Comparison of ENCODE assay signal across 21 mouse cellular contexts in genomic region chr13:89854139-89854538, GRCm38 (mm10).
DNase-seq lines count a peak whose midpoint lies in the region; ATAC-seq and TF ChIP-seq lines count a peak whose summit lies in the region.
"Had no signal": no experiment of that assay in that cellular context is flagged by ENCODE, and none has a peak within 500 bp of the region (broad histone marks: within the 10 kb centered on the region; RNA-seq: fewer than 3 reads in every experiment).

No protein-coding gene starts in this region.

- no peak overlapping the region for H3K27ac ChIP-seq in lung, embryonic 14.5 days (ENCODE audit: low read depth)
- H3K27ac ChIP-seq: embryonic facial prominence, embryonic 13.5 days; embryonic facial prominence, embryonic 15.5 days; forebrain, embryonic 10.5 days; forebrain, embryonic 12.5 days had no signal

- peak; percentile 15 for DNase-seq in kidney, postnatal 10 days
- no peak for DNase-seq in kidney, adult 11 months
- DNase-seq in lung, embryonic 14.5 days = peak; percentile 82
- DNase-seq in lung, adult 18-20 months = no peak
- DNase-seq: adrenal gland, adult 2 months; adrenal gland, postnatal 10 days; adrenal gland, postnatal 25 days; cerebellum, adult 11 months; cerebellum, adult 18-20 months; cerebellum, adult 8-10 months; cerebellum, adult 9-11 months; cerebellum, postnatal 14 days; cerebellum, postnatal 36 days; embryo, embryonic 11 days had no signal

- no peaks in the 10 kb centered on the region for H3K27me3 ChIP-seq in lung, embryonic 14.5 days (ENCODE audit: insufficient read depth, low read length)
- H3K27me3 ChIP-seq: embryonic facial prominence, embryonic 13.5 days; embryonic facial prominence, embryonic 15.5 days; forebrain, embryonic 12.5 days had no signal

- no peaks in the 10 kb centered on the region for H3K36me3 ChIP-seq in lung, embryonic 14.5 days (ENCODE audit: insufficient read depth)
- H3K36me3 ChIP-seq: embryonic facial prominence, embryonic 13.5 days; embryonic facial prominence, embryonic 15.5 days; forebrain, embryonic 10.5 days; forebrain, embryonic 12.5 days had no signal

- H3K9ac ChIP-seq in lung, embryonic 14.5 days = no peak overlapping the region
- H3K9ac ChIP-seq: embryonic facial prominence, embryonic 13.5 days; embryonic facial prominence, embryonic 15.5 days; forebrain, embryonic 12.5 days had no signal

- WGBS in lung, embryonic 14.5 days = 38% methylated on average over 5 of the region's 5 CpGs

- H3K9me3 ChIP-seq in lung, embryonic 14.5 days (ENCODE audit: low read depth, low read length) = no peaks in the 10 kb centered on the region
- H3K9me3 ChIP-seq: embryonic facial prominence, embryonic 13.5 days; embryonic facial prominence, embryonic 15.5 days; forebrain, embryonic 10.5 days; forebrain, embryonic 12.5 days had no signal

- no peak overlapping the region for H3K4me3 ChIP-seq in lung, embryonic 14.5 days (ENCODE audit: low read depth, low read length)
- H3K4me3 ChIP-seq: embryonic facial prominence, embryonic 13.5 days; embryonic facial prominence, embryonic 15.5 days; erythroblast, embryonic 14.5 days; forebrain, embryonic 10.5 days; forebrain, embryonic 12.5 days had no signal

- no peak overlapping the region for H3K4me2 ChIP-seq in lung, embryonic 14.5 days
- H3K4me2 ChIP-seq: embryonic facial prominence, embryonic 13.5 days; embryonic facial prominence, embryonic 15.5 days; forebrain, embryonic 12.5 days had no signal

- ATAC-seq in lung, embryonic 14.5 days (ENCODE audit: insufficient read depth) = peak; percentile 66
- ATAC-seq: forebrain, embryonic 14.5 days; forebrain, embryonic 16.5 days had no signal

- TF ChIP-seq CTCF in lung, embryonic 14.5 days (IDR thresholded peaks at IDR 0.05; ENCODE audit: low read depth) = no peak

- H3K4me1 ChIP-seq in lung, embryonic 14.5 days (ENCODE audit: insufficient read depth) = no peaks in the 10 kb centered on the region
- H3K4me1 ChIP-seq: embryonic facial prominence, embryonic 13.5 days; embryonic facial prominence, embryonic 15.5 days; forebrain, embryonic 10.5 days; forebrain, embryonic 12.5 days had no signal

Comparison
In these comparisons a context has a peak if more than half of its experiments do, and no peak if none do; other contexts are left out.
1. DNase-seq: peak in kidney, postnatal 10 days (single experiment) and lung, embryonic 14.5 days (single experiment); none in kidney, adult 11 months (single experiment) and lung, adult 18-20 months (0 of 2).